Mouse (Mus musculus): ENCODE data around the gene Gpr87.
A peak's percentile ranks its signal among the peaks of the same experiment; 100 is the strongest.

Gpr87 gene

GRCm38 (mm10) chr3:59194938-59195337 is at the start of gene Gpr87:
Gene Gpr87, minus strand, starts transcription at chr3:59195104.
- DNase-seq (ENCODE audit: low spot score in 2 of 2), result no peak

DNA sequence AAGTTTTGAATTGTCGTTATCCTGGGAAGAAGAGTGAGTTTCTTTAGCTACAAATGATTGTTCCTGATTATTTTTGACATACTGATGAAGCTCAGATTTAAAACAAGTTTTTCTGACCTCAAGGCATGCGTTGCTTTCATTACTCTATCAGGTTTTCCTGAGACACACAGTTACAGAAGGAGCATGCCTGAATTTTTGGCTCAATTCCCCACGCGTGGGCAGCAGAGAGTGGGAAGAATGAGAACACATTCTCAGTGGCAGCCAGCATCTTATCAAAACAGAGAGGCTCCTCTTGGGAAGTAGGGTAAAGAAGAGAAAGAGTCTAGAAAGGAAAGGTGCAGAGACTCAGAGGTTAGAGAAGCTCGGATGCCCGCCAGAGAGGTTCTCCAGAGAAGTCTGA is 48.5 kb upstream of the Gpr87 start:
- peak; percentile 80 to 87 for DNase-seq (ENCODE audit: low spot score in 2 of 2)

DNA sequence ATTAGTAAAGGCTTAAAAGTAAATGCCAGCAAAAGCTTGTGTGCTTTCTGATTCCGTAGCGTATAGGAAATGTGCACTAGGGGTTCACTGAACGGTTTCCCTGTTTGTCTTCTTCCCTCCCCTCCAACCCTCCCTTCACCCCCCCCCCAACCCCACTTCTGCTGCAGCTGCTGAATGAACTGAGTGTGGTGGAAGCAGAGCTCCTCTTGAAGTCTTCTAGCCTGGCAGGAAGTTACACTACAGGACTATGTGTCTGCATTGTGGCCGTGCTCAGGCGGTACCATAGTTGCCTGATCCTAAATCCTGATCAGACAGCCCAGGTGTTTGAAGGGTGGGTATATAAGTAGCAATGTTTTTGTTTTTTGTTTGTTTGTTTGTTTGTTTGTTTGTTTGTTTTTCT is 40.0 kb upstream of the Gpr87 start:
- DNase-seq (ENCODE audit: low spot score in 2 of 2), result no peak

GRCm38 (mm10) chr3:59230912-59231311 is 36.0 kb upstream of the Gpr87 start:
- peak in 1 of 2 experiments; percentile 46 for DNase-seq (ENCODE audit: low spot score in 2 of 2)

- DNase-seq (ENCODE audit: low spot score in 2 of 2), result peak in 1 of 2 experiments; percentile 51
These were observed 34.0 kb upstream of the Gpr87 start for GRCm38 (mm10) chr3:59228730-59229551.

DNA sequence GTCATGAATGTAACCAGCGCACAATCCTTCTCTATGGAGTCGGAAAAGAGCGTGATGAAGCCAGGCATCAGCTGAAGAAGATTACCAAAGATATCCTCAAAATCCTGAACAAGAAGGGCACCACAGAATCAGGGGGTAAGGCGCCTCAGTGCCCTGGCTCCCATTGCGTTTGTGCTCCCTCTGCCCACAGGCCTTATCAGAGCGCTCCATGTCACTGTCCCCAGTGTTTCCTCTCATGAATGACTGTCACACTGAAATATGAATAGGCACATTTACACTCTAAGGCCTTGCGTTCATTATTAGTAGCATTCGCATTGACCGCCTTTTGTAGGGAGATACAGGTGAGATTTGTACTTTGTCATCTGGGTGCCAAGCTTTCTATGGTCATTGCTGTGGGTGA is 32.8 kb upstream of the Gpr87 start:
- DNase-seq (ENCODE audit: low spot score in 2 of 2), result no peak

- DNase-seq (ENCODE audit: low spot score in 2 of 2), result no peak
These were observed 30.5 kb upstream of the Gpr87 start for GRCm38 (mm10) chr3:59225411-59225810.

DNA sequence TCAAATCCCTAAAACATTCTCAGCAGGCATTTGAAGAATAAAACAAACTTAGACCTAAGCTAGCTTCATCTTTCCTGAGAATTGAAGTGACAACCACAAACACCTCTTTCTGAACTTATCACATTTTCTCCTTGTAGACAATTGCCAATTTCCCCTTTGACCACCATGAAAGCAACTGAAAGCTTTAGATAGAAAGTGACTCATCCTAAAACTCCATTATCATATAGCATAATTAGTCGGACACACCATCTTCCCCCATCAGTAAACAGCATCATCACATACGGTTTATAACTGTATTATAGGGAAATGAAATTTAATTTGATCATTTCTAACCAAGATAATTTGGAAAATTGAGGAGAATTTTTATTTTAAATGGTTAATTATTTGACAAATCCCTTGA is 27.4 kb upstream of the Gpr87 start:
- DNase-seq (ENCODE audit: low spot score in 2 of 2), result no peak

GRCm38 (mm10) chr3:59219326-59219725 is 24.4 kb upstream of the Gpr87 start:
- no peak for DNase-seq (ENCODE audit: low spot score in 2 of 2)

DNA sequence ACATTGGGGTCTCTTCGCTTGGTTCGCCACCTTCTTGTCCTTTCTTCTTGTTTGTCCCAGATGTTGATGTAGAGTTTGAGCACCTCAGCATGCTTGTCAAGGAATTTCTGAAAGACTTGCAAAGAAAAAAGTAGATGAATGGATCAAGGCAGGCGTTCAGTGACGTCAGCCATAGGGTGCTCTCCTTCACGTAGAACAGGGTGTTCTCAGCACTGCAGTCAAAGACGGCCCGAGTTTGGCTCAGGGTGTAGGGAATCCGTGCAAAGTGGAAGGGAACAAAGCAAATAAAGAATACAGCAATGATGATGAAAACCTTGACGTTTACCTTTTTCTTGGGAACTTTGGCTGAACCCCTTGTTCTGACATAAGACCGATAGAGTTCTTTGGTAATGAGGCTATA is 22.3 kb upstream of the Gpr87 start:
- no peak for DNase-seq (ENCODE audit: low spot score in 2 of 2)

GRCm38 (mm10) chr3:59212404-59212803 is 17.5 kb upstream of the Gpr87 start:
- DNase-seq (ENCODE audit: low spot score in 2 of 2), result no peak

DNA sequence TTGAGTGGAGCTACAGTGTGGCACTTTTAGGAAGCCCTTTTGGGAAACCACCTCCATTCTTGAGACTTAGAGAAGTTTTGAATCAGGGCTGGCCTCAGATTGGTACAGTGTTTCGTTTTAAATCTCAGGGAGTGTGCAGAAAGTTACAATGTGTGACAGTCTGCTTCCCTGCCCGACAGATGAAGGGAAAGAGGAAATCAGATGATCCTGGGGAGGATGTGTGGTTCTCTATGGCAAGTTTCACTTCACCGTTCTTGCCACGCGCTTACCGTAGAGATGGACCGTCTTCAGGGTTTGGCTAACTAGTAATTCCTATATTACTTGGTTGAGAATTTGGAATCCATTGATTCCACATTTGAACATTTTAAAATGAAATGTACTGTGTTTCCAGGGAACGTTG is 16.9 kb upstream of the Gpr87 start:
- DNase-seq (ENCODE audit: low spot score in 2 of 2), result no peak

GRCm38 (mm10) chr3:59210727-59211126 is 15.8 kb upstream of the Gpr87 start, which contains the start of gene P2ry13:
Gene P2ry13, minus strand, starts transcription at chr3:59210882.
- no peak for DNase-seq (ENCODE audit: low spot score in 2 of 2)

- DNase-seq (ENCODE audit: low spot score in 2 of 2), result no peak
These were observed 15.2 kb upstream of the Gpr87 start for GRCm38 (mm10) chr3:59210089-59210488.

- DNase-seq (ENCODE audit: low spot score in 2 of 2), result peak in 1 of 2 experiments; percentile 47
These were observed 14.0 kb upstream of the Gpr87 start for GRCm38 (mm10) chr3:59208650-59209548.

- DNase-seq (ENCODE audit: low spot score in 2 of 2), result no peak
These were observed 11.0 kb upstream of the Gpr87 start for GRCm38 (mm10) chr3:59205941-59206340.

GRCm38 (mm10) chr3:59204719-59205503 is 10.0 kb upstream of the Gpr87 start:
- no peak for DNase-seq (ENCODE audit: low spot score in 2 of 2)

- DNase-seq (ENCODE audit: low spot score in 2 of 2), result no peak
These were observed 9.1 kb upstream of the Gpr87 start for GRCm38 (mm10) chr3:59203802-59204520.

DNA sequence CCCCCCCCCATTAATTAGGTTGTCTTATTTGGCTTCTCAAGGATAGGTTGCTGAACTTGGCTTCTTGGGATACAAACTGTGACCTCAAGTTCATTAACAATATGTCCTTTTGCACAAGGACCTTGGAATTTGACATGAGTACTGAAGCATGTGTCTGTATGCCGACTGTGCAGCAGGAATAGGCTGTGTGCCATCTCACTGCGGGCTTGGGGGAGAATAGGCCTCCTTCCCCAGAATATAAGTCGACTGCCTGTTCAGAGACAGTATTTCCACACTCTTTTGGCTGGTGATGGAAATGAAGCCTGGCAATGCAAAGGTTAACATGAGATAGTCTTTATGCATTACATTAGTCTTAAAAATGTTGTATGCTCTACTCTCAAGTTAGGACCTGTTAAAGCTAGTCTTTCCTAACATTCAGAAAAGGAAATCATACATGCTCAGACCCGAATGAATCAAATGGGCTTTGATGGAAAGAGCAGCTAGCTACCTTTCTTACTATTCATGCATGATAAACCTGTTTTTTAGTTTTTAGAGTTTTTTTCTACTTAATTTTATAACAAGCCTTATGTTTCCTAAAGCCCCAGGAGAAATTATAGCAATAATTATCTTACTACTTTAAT is 2.5 kb upstream of the Gpr87 start:
- DNase-seq (ENCODE audit: low spot score in 2 of 2), result no peak

- no peak for DNase-seq (ENCODE audit: low spot score in 2 of 2)
These were observed 805 bp downstream of the Gpr87 start for GRCm38 (mm10) chr3:59194099-59194498.

GRCm38 (mm10) chr3:59191674-59192073 is 3.2 kb downstream of the Gpr87 start:
- no peak for DNase-seq (ENCODE audit: low spot score in 2 of 2)

All from frontal cortex, postnatal 36 days (tissue).